Mouse (Mus musculus) brain, embryonic 14.5 days (tissue): ENCODE measurements around the gene Mlec.

Source experiments
- CTCF ChIP-seq: fragments of 200-500 bp; IDR thresholded peaks from 2 replicates; pipeline ENCODE4 v1.5.1; 2012; ENCODE audit warnings: inconsistent platforms, mild to moderate bottlenecking, moderate library complexity, borderline replicate concordance; ENCODE audit not compliant: insufficient read depth, insufficient read length; ENCODE audit errors: extremely low read depth
- POLR2A ChIP-seq: fragments of 200-500 bp; IDR thresholded peaks from 2 replicates; pipeline ENCODE4 v1.6.1; 2012; ENCODE audit warnings: mild to moderate bottlenecking, inconsistent platforms, borderline replicate concordance; ENCODE audit not compliant: poor library complexity, insufficient read depth, insufficient read length, severe bottlenecking; ENCODE audit errors: extremely low read depth

GRCm38 (mm10) chr5:115207244-115207643 is 49.3 kb upstream of the Mlec start:
- peak; percentile 19; the same call in 1 of the 2 replicates for TF ChIP-seq CTCF
- no peak for TF ChIP-seq POLR2A
